Mouse (Mus musculus) CD8-positive naive resting alpha-beta T cell, adult 2 months (primary cell): ENCODE measurements around the gene Knl1.
"Not testable (repeated sequence)": the region's sequence is repeated elsewhere in the genome, so short reads cannot be mapped to it uniquely, and the experiment has no call there.

Experiments used
- DNase-seq, 2 experiments: peaks; one replicate each; pipeline ENCODE4 v3.0.0; 2022; ENCODE audit warnings: low read depth in 2 of 2, low spot score in 2 of 2

Knl1 gene

GRCm38 (mm10) chr2:119046649-119047611 is at the start of gene Knl1:
Gene Knl1, plus strand, starts transcription at chr2:119047119.
- peak; percentile 99 for DNase-seq

- DNase-seq, result no peak
Observed at GRCm38 (mm10) chr2:118998115-118998866, 48.6 kb upstream of the Knl1 start.

GRCm38 (mm10) chr2:118999025-118999639 is 47.8 kb upstream of the Knl1 start:
- no peak for DNase-seq

- no peak for DNase-seq
Observed at GRCm38 (mm10) chr2:119006886-119007285, 40.0 kb upstream of the Knl1 start.

- no peak for DNase-seq
Observed at GRCm38 (mm10) chr2:119009376-119009775, 37.5 kb upstream of the Knl1 start.

- DNase-seq, result no peak
Observed at GRCm38 (mm10) chr2:119014989-119015388, 31.9 kb upstream of the Knl1 start.

- no peak for DNase-seq
Observed at GRCm38 (mm10) chr2:119015604-119016180, 31.2 kb upstream of the Knl1 start.

GRCm38 (mm10) chr2:119016312-119016711 is 30.6 kb upstream of the Knl1 start:
- DNase-seq, result not testable (repeated sequence)

- DNase-seq, result no peak
Observed at GRCm38 (mm10) chr2:119017647-119018046, 29.3 kb upstream of the Knl1 start.

GRCm38 (mm10) chr2:119018391-119019122 is 28.4 kb upstream of the Knl1 start:
- DNase-seq, result no peak

GRCm38 (mm10) chr2:119019131-119019530 is 27.8 kb upstream of the Knl1 start:
- DNase-seq, result no peak

- DNase-seq, result no peak
Observed at GRCm38 (mm10) chr2:119019538-119019937, 27.4 kb upstream of the Knl1 start.

GRCm38 (mm10) chr2:119023154-119023660 is 23.7 kb upstream of the Knl1 start:
- DNase-seq, result no peak

GRCm38 (mm10) chr2:119024536-119025238 is 22.2 kb upstream of the Knl1 start:
- no peak for DNase-seq

- DNase-seq, result no peak
Observed at GRCm38 (mm10) chr2:119025239-119025616, 21.7 kb upstream of the Knl1 start.

GRCm38 (mm10) chr2:119026951-119027350 is 20.0 kb upstream of the Knl1 start:
- no peak for DNase-seq

- DNase-seq, result peak; percentile 82 to 94
Observed at GRCm38 (mm10) chr2:119028941-119029551, 17.9 kb upstream of the Knl1 start, which contains the start of gene Ccdc32. Gene Ccdc32, minus strand, starts transcription at chr2:119029393.

GRCm38 (mm10) chr2:119032191-119032590 is 14.7 kb upstream of the Knl1 start:
- DNase-seq, result no peak
